Mouse (Mus musculus): ENCODE results near the gene Pmis2.

GRCm38 (mm10) chr7:30678263-30678975 is 7.0 kb upstream of the Pmis2 start:
- TF ChIP-seq CTCF (IDR thresholded peaks at IDR 0.05; ENCODE audit: control insufficient read depth, insufficient read depth, low read length) (no peak), POLR2A (IDR thresholded peaks at IDR 0.05; ENCODE audit: borderline replicate concordance, control insufficient read depth, low read depth, low read length) (no peak)

Data from bone marrow, adult 2 months (tissue).